Mouse (Mus musculus): Measurements from ENCODE around the gene Nfyc.

Gene Nfyc

GRCm38 (mm10) chr4:120716141-120716571, 115.2 kb downstream of the Nfyc start:
- DNase-seq (ENCODE audit: low read depth) = no peak

GRCm38 (mm10) chr4:120713856-120714497, 117.4 kb downstream of the Nfyc start:
- DNase-seq (ENCODE audit: low read depth) = no peak

- no peak for DNase-seq (ENCODE audit: low read depth)
Measured at GRCm38 (mm10) chr4:120713021-120713420, 118.4 kb downstream of the Nfyc start.

- no peak for DNase-seq (ENCODE audit: low read depth)
Measured at GRCm38 (mm10) chr4:120712236-120712635, 119.1 kb downstream of the Nfyc start.

All from NIH3T3 (cell line).